Mouse (Mus musculus): ENCODE data around the gene Shroom3.

The Shroom3 gene

DNA sequence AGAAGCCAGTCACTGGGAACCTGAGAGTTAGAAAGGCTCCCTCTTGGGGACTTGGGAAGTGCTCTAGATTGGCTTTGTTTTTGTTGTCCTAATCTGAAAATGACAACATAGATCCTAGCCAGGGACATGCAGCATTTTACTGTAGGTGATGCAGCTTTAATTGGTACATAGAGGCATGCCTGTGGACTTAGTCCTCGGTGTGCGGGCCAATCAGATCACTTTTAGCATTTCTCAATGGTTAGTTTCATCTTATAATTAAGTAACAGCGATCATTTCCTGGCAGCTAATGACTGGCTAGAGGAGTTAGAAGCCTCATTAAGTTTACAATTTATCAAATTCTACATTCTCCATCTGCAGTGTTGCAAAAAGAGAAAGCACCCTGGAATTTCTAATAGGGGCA is 167.7 kb downstream of the Shroom3 start:
- DNase-seq (ENCODE audit: low spot score): no peak

- DNase-seq (ENCODE audit: low spot score): no peak
Observed at GRCm38 (mm10) chr5:92854983-92855382, 171.7 kb downstream of the Shroom3 start.

- no peak for DNase-seq (ENCODE audit: low spot score)
Observed at GRCm38 (mm10) chr5:92856346-92856745, 173.1 kb downstream of the Shroom3 start.

GRCm38 (mm10) chr5:92857177-92857576 is 173.9 kb downstream of the Shroom3 start:
- no peak for DNase-seq (ENCODE audit: low spot score)

DNA sequence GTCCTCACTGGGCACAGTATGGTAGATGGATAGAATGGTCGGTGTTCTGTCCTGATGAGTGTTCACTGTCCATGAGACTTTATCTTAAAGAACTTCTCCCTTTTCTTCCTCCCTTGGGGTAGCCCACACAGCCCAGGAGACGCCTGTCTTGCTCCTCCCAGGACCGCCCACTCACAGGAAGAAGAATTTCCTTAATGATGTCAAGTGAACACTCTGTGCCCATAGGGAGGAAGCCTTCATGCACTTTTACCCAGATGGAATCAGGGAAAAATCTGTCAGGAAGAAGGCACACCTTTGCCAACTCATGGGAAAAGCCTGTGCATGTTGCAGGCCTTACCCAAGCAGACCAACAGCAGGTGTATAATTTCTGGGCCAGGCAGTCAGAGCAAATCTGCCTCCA is 174.9 kb downstream of the Shroom3 start:
- DNase-seq (ENCODE audit: low spot score): no peak

- no peak for DNase-seq (ENCODE audit: low spot score)
Observed at GRCm38 (mm10) chr5:92858576-92858975, 175.3 kb downstream of the Shroom3 start.

- DNase-seq (ENCODE audit: low spot score): no peak
Observed at GRCm38 (mm10) chr5:92861416-92862112, 178.3 kb downstream of the Shroom3 start.

- DNase-seq (ENCODE audit: low spot score): no peak
Observed at GRCm38 (mm10) chr5:92865090-92865489, 181.9 kb downstream of the Shroom3 start.

GRCm38 (mm10) chr5:92866546-92866945 is 183.3 kb downstream of the Shroom3 start:
- DNase-seq (ENCODE audit: low spot score): no peak

DNA sequence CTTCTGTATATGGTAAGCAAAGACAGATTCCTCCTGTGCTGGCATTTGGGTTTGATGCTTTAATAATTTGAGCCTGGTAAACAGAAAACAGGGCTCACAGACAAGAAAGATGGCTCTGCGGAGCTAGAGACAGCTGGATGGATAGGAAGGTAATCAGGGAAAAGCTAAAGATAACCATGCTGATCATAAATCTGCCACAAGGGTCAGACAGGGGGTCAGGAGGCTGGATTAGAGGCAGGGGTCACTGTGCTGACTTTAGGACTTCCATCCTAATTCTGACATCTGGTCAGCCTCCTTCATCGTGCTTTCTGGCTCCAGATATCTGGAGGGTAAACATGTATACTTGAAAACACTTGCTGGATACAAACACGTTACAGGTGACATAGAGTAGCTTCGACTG is 184.0 kb downstream of the Shroom3 start:
- no peak for DNase-seq (ENCODE audit: low spot score)

GRCm38 (mm10) chr5:92868231-92868630 is 185.0 kb downstream of the Shroom3 start:
- no peak for DNase-seq (ENCODE audit: low spot score)

GRCm38 (mm10) chr5:92871048-92871447 is 187.8 kb downstream of the Shroom3 start:
- no peak for DNase-seq (ENCODE audit: low spot score)

DNA sequence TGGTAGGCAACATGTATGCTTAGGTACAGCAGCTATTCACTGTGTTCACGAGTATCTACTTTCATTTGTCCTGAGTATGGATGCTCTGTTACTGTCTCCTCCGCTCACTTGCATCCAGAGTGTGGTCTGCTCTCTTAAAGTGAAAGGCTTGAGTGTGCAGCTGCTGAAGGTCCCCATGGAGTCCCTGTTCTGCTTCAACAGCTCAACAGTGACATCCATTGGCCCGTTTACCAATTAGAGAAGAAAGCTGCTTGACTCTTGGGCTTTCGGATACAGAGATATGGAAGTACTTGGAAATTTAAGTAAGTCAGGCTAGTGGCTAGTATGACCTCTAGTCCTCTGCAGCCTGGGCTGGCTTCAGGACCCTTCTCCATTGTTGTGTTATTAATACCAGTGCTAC is 188.9 kb downstream of the Shroom3 start:
- no peak for DNase-seq (ENCODE audit: low spot score)

GRCm38 (mm10) chr5:92872991-92873390 is 189.8 kb downstream of the Shroom3 start:
- no peak for DNase-seq (ENCODE audit: low spot score)

DNA sequence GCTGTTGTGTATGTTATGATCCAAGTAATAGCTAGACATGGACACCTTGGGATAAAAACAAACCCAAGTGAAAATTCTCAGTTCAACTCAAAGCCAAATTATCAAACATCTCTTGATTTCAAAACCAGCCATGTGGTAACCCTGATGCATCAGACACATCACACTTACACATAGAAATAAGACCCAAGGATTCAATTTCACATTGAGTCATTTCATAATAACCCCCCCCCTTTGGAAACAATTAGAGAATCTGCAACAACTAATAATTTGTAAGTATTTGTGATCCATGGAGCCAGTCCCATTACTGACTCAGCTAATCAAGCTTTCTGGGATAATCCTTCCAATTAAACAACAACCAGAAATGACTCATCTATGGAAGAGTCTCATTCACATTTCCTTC is 190.3 kb downstream of the Shroom3 start:
- DNase-seq (ENCODE audit: low spot score): no peak

DNA sequence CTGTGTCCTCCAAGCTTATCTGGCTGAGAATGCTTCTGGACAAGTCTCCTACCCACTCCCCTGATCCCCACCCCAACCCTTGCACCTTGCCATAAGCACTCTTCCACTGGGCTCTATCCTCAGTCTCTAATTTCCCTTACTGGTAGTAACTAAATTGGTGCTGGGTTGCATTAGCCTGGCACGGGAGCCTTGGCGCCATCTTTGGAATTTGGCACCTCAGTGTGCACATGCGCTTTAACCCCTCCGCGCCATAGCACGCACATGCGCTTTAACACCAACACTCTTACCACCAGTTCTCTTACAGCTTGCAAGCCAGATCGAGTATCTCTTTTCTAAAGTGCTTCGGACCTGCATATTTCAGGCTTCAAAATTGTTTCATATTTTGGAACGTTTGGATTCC is 192.6 kb downstream of the Shroom3 start:
- no peak for DNase-seq (ENCODE audit: low spot score)

GRCm38 (mm10) chr5:92877104-92877503 is 193.9 kb downstream of the Shroom3 start:
- no peak for DNase-seq (ENCODE audit: low spot score)

DNA sequence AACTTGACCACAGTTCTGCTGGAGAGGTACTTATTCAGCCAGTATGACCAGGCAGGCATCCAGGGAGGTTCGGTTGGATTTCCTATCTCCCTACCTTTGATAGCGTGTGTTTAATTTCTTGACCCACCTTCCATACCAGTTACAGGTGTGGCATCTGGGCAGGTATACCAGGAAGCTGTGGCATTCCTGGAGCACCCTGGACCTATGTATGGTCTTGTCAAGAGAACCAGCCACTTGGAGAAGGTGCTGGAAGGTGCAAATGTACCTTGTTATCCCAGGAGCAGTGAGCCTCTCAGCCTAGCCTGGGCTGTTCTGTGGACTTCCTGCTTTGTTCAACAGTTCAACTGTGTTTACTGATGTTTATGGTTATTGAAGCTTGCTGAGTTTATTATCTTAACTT is 197.2 kb downstream of the Shroom3 start:
- DNase-seq (ENCODE audit: low spot score): no peak

- no peak for DNase-seq (ENCODE audit: low spot score)
Observed at GRCm38 (mm10) chr5:92880893-92881292, 197.7 kb downstream of the Shroom3 start.

GRCm38 (mm10) chr5:92886141-92886540 is 202.9 kb downstream of the Shroom3 start:
- no peak for DNase-seq (ENCODE audit: low spot score)

- DNase-seq (ENCODE audit: low spot score): no peak
Observed at GRCm38 (mm10) chr5:92887501-92887900, 204.3 kb downstream of the Shroom3 start.

- no peak for DNase-seq (ENCODE audit: low spot score)
Observed at GRCm38 (mm10) chr5:92888628-92889241, 205.5 kb downstream of the Shroom3 start.

DNA sequence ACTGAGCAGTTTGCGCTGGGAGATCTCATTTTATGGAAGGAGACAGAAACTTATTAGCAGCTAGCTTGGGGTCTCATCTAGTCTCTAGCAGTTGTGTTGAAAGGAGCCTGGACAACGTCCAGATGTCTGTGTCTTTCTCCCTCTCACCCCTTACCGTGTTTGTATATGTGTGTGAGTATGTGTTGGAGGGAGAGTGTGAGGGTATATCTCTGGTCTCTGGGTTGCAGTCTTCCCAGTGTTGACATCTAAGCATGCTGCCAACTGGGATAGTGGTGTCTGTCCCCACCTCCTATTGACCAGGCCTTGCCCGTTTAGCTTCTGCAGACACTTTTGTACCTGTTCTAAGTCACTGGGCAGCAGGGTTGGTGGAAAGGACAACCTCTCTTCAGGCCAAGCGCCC is 207.7 kb downstream of the Shroom3 start:
- no peak for DNase-seq (ENCODE audit: low spot score)

- DNase-seq (ENCODE audit: low spot score): no peak
Observed at GRCm38 (mm10) chr5:92893284-92893683, 210.0 kb downstream of the Shroom3 start.
